Mouse (Mus musculus): ENCODE measurements around the gene Trpm3. TPM values are rescaled to one million over a fixed set of nuclear protein-coding genes. Genes with fewer than 3 reads are reported as not detected.

Trpm3 gene
- total RNA-seq, 2 experiments from 2014 or later: 0.07 TPM; not detected in 1

DNA sequence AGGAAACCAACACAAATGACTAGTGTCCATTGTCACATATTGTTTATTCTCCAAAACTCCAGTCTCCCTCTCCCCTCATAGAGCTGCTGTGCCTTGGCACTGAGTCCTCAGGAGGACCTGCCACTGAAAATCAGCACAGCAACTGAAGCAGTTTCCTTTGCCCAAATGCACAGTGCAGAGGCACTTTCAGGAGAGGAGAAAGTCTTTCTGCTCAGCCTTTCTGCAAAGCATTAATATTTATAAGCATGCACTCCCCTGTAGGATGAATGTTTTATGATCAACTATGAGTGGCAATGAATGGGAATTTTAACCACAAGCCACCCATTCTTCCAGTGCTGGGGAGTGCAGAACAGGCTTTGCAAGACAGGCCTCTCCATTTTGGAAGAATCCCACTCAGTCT lies 592.1 kb downstream of the Trpm3 start:
- no peak for ATAC-seq (replicated peaks; ENCODE audit: poor library complexity)

- ATAC-seq (replicated peaks; ENCODE audit: poor library complexity): no peak
These were observed 598.0 kb downstream of the Trpm3 start for GRCm38 (mm10) chr19:22736870-22737269.

GRCm38 (mm10) chr19:22739240-22739639 lies 600.4 kb downstream of the Trpm3 start:
- ATAC-seq (replicated peaks; ENCODE audit: poor library complexity): no peak

DNA sequence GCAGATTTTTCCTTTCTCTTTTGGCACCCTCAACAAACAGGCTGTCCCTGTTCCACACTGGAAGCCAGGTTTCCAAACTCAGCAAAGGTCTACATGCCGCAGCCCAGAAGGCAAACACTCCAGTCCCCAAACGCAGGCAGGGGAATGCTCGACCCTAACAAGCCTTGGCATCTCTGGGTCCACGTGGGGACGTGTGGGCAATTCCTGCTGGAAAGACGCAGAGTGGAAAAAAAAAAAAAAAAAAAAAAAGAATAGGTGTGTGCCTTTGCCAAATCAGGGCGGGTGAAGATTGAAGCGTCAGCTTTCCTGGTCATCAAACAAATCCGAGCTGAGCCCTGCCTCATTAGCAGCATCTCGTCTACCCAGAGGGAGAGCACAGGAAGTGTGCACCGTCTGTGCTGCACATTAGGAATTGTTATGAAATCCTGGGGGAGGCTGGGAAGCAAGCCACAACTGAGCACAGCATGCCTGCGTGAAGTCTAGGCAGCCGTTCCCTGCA lies 614.5 kb downstream of the Trpm3 start:
- no peak for ATAC-seq (replicated peaks; ENCODE audit: poor library complexity)

- ATAC-seq (replicated peaks; ENCODE audit: poor library complexity): no peak
These were observed 615.2 kb downstream of the Trpm3 start for GRCm38 (mm10) chr19:22754071-22754470.

GRCm38 (mm10) chr19:22754498-22754897 lies 615.7 kb downstream of the Trpm3 start:
- no peak for ATAC-seq (replicated peaks; ENCODE audit: poor library complexity)

DNA sequence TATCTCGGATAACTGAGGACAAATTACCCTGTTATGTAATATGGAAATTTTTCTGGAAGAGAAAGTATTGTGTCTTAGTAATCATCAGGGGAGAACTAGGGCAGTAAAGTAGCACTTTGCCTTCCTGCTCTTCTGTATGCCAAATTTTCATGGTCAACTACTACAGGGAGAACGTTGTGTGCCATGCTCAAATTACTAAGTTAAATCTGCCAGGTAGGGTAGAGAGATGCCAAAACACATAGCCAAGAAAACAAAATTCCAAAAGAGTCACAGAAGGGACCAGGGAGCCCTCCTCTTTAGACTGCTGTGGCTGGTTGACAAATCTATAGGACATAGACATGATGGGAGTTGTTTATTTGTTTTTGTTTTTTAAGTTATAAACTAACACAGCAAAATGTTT lies 619.6 kb downstream of the Trpm3 start:
- ATAC-seq (replicated peaks; ENCODE audit: poor library complexity): no peak

- ATAC-seq (replicated peaks; ENCODE audit: poor library complexity): no peak
These were observed 629.4 kb downstream of the Trpm3 start for GRCm38 (mm10) chr19:22768242-22768641.

DNA sequence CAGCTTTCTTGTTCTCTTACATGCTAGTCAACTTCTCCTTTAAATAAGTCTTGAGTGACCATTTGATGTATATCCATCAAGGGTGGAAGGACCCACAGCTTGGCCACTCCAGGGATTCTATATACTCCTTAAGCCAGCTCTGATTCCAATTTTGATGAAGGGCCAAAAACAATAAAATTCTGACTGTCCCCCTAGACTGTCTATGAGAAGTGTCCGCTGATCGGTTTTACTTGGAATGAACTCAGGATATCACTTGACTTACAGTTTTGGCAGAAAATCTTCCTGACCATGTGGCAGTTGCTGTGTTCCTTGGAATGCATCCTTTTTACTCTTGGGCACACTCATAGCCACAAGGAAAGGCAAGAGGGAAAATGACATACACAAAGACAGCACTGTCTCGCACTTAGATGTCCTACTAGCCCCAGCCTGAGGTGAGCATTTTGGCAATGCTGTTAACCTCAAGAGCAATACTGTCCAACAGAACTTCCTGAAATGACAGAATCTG lies 636.4 kb downstream of the Trpm3 start:
- ATAC-seq (replicated peaks; ENCODE audit: poor library complexity): no peak

DNA sequence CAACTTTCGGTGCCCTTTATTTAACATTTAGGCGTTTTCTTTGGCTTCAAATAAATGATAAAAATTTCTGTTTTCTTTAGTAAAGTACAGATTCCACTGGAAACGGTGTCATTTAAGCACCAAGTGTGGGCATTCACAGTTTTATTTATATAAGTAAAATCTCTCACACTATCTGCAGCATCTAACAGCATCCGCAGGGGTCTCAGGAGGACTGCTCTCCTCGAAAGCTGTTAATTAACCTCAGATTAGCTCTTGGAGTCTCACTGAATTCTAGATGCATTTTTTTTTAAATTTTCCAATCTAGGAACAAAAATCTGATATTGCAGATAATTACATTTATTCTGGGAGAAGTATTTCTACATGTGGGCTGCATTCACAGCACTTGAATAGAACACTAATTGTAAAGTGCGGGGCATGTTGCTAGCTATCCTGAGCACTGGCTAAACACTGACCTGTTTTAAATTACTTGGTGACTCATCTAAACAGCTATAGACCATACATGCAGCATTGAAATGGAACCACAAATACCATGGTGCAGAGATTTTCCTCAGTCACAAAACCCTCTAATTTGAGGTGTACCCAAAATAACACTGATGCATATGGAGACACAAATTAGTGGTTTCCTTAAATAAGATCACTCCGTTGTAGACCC lies 641.5 kb downstream of the Trpm3 start:
- ATAC-seq (replicated peaks; ENCODE audit: poor library complexity): no peak

- ATAC-seq (replicated peaks; ENCODE audit: poor library complexity): no peak
These were observed 642.7 kb downstream of the Trpm3 start for GRCm38 (mm10) chr19:22781579-22781978.

- no peak for ATAC-seq (replicated peaks; ENCODE audit: poor library complexity)
These were observed 644.9 kb downstream of the Trpm3 start for GRCm38 (mm10) chr19:22783745-22784144.

DNA sequence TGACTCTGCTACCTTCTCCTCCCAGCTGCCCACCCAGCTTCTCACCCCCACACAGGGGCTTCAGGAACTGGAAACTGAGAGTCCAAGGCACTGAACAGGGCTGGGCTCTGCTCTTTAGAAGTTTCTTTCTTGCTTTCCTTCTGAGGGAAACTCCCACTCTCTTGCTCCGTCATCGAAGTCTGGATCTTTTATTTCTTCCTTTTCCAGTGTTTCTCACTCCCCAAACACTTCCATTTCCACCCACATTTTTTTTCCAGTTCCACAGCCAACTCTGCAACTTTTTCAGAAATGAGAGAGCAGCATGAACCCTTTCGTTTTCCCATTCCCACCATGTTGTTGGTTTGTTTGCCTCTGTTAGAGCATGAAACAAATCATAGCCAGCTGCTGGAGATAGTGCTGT lies 650.9 kb downstream of the Trpm3 start:
- no peak for ATAC-seq (replicated peaks; ENCODE audit: poor library complexity)

DNA sequence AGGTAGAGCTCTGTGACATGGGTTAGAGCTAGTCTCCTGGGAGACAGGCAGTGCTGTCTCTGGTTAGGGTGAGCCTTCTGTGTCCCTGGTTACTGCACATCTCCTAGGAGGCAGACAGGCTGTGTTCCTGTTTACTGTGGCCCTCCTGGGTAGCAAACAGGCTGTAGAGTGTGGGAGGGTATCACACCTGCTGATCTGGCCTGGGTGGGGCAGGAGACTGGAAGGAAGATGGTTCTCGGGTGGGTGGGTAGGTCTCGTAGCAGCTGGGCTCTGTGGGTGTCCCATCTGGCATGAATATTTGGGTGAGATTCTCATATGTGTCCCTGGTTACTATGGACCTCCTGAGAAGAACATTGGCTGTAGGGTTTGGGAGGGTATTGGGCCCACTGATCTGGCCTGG lies 658.1 kb downstream of the Trpm3 start:
- no peak for ATAC-seq (replicated peaks; ENCODE audit: poor library complexity)

DNA sequence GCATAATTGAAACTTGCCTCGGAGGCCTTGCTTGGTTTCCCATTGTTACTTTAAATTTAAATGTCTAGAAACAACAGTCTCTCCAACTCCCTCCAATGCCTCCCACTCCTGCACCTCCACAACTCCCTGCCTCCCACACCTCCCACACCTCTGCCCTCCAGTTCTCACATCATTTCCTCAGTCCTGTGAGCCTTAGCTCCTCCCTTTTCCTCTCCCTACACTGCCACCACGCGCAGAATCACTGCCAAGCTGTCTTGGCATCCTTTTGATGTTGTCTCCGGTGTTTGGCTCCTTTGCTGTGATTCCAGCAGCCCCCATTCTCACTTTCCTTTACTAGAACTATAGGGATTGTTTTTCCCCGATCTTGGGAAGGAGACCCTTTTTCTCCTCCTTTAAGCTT lies 661.6 kb downstream of the Trpm3 start:
- no peak for ATAC-seq (replicated peaks; ENCODE audit: poor library complexity)

DNA sequence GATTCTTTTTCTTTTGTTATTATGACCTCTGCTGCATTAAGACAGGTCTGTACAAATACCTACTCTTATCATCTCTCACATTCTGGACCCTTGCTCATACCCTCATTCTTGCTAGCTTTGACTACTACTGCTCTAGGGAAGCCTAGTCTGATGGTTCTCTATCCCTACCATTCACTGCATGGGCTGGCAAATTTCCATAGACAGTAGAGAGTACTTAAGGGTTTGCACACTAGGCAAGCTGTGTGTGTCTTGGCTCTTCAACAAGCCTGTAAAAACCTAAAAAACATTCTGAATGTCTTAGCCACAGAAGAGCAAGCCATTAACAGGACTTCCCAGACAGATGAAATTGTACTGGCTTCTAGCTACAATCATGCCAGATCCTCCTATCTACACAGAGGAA lies 664.5 kb downstream of the Trpm3 start:
- ATAC-seq (replicated peaks; ENCODE audit: poor library complexity): no peak

GRCm38 (mm10) chr19:22804311-22804710 lies 665.5 kb downstream of the Trpm3 start:
- no peak for ATAC-seq (replicated peaks; ENCODE audit: poor library complexity)

DNA sequence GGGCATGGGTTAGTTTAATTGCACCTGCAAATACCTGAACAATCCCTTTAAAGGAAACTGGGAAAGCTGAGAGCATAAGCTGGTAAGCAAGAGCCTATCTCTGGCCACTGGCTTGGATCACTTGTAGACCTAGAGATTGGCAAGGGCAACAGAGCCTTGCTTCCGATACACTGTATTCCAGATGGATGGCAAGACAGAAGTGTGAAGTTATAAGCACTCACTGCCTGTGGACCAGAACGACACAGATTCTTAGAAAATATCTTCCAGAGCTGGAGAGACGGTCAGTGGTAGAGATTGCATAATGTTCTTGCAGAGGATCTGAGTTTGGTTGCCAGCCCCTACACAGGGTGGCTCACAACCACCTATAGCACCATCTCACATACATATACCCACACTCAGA lies 671.4 kb downstream of the Trpm3 start:
- no peak for ATAC-seq (replicated peaks; ENCODE audit: poor library complexity)

- ATAC-seq (replicated peaks; ENCODE audit: poor library complexity): no peak
These were observed 682.9 kb downstream of the Trpm3 start for GRCm38 (mm10) chr19:22821741-22822140.

DNA sequence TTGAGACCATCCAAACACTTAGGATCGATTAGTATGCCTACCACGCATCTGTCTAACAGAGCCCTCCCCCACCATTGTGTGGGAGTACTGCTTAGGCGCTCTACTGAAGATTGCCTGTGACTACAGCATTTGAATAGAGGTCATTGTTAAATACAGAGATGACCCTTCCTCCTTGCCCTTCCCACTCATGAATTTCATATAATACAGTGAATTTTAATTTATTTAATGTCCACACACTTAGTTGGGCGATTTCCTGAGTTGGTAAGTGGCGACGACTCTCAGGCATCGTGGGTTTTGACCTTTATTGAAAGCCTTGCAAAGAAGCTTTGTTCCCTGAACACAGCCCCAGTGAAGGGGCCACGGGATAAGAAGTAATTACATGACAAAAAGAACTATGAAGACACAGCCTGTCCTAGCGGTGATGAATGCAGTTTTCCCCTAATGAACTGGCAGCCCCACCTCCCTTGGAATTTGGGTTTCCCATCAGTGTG lies 684.7 kb downstream of the Trpm3 start:
- no peak for ATAC-seq (replicated peaks; ENCODE audit: poor library complexity)

- no peak for ATAC-seq (replicated peaks; ENCODE audit: poor library complexity)
These were observed 687.0 kb downstream of the Trpm3 start for GRCm38 (mm10) chr19:22825812-22826211.

DNA sequence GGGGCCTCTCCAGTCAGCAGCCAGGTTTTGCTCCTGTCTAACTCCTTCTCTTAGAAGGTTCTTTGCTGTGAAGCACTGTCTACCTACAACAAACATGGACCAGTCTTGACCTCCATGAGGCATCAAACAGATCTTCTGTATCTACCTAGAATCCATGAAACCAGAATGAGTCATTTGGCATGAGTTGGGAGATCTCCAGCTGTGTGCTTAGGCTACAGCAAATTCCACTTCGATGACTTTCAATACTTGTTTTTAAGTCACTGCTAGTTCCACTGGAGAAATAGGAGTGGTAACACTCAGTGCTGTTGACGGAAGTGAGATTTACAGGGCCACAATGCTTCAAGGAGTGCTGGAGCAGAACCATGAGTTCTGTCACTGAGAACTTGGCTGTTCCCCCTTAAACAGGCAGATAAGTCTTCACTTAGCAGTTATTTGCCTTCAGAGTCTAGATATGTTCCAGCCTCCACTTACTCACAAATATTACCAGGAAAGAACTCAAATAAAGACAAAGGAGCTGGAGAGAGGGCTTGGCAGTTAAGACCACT lies 689.4 kb downstream of the Trpm3 start:
- no peak for ATAC-seq (replicated peaks; ENCODE audit: poor library complexity)
